Mouse (Mus musculus) lung, postnatal 0 days (tissue): ENCODE measurements around the gene Bbx. TPM values are rescaled to one million over a fixed set of nuclear protein-coding genes. Genes with fewer than 3 reads are reported as not detected.

Source experiments
- ATAC-seq: fragments of 200-750 bp; cut with Nextera tagmentation; 2 replicates; pipeline ENCODE4 v1.8.0; 2017; ENCODE audit warnings: moderate library complexity
- DNase-seq: peaks from one replicate; pipeline ENCODE4 v3.0.0-alpha.2; 2016; ENCODE audit warnings: low spot score
- H3K27ac ChIP-seq: fragments of 300-500 bp; sonication (generic); 2 replicates; pipeline ENCODE4 v1.5.1; 2014; ENCODE audit warnings: antibody characterized with exemption, mild to moderate bottlenecking, low read length, mixed read lengths
- H3K27me3 ChIP-seq: fragments of 300-500 bp; sonication (generic); replicated peaks from 2 replicates; pipeline ENCODE4 v1.6.1; 2014; ENCODE audit warnings: low read length, mixed read lengths; ENCODE audit not compliant: insufficient read depth
- H3K36me3 ChIP-seq: fragments of 300-500 bp; sonication (generic); 2 replicates; pipeline ENCODE4 v1.6.1; 2014; ENCODE audit warnings: low read length, mixed read lengths; ENCODE audit not compliant: insufficient read depth
- H3K4me1 ChIP-seq: fragments of 300-500 bp; sonication (generic); 2 replicates; pipeline ENCODE4 v1.6.1; 2014; ENCODE audit warnings: antibody characterized with exemption, low read depth, low read length, mixed read lengths; ENCODE audit not compliant: insufficient read depth
- H3K4me2 ChIP-seq: fragments of 300-500 bp; sonication (generic); replicated peaks from 2 replicates; pipeline ENCODE4 v1.6.1; 2014; ENCODE audit warnings: low read depth, mild to moderate bottlenecking, low read length, moderate library complexity, mixed read lengths
- H3K4me3 ChIP-seq: fragments of 300-500 bp; sonication (generic); 2 replicates; pipeline ENCODE4 v1.5.1; 2014; ENCODE audit warnings: low read depth, low read length
- H3K9ac ChIP-seq: fragments of 300-500 bp; sonication (generic); replicated peaks from 2 replicates; pipeline ENCODE4 v1.6.1; 2014; ENCODE audit warnings: low read depth, mild to moderate bottlenecking
- H3K9me3 ChIP-seq: fragments of 300-500 bp; sonication (generic); 2 replicates; pipeline ENCODE4 v1.6.1; 2016; ENCODE audit warnings: low read length, mixed read lengths
- CTCF ChIP-seq: IDR thresholded peaks from 2 replicates; pipeline ENCODE4 v1.5.1; 2016; ENCODE audit warnings: antibody characterized with exemption, mild to moderate bottlenecking
- EP300 ChIP-seq: IDR thresholded peaks from 2 replicates; pipeline ENCODE4 v1.6.1; 2016; ENCODE audit warnings: antibody characterized with exemption, mild to moderate bottlenecking, control low read depth
- WGBS: fragments of 180-500 bp; shearing (Covaris S2); extraction: QIAGEN DNeasy Blood & Tissue Kit; methylation state at CpG from one replicate; pipeline ENCODE4 v1.1.7; 2014; 5-methylcytosine and 5-hydroxymethylcytosine counted together
- polyA plus RNA-seq: library from polyadenylated mRNA; unstranded; fragments of >200 nt; fragmentation: Nextera tagmentation; extraction: Ambion mirVana; gene quantifications from 2 replicates; pipeline ENCODE4 v1.2.1, GENCODE M21; 2015

Bbx gene
- polyA plus RNA-seq, 1 experiment from 2014 or later: 25.2 TPM

GRCm38 (mm10) chr16:50311588-50311987, 120.6 kb downstream of the Bbx start:
- H3K27me3 ChIP-seq: no peaks in the 10 kb centered on the region
- H3K9ac ChIP-seq: no peak overlapping the region
- 0 out of 2 replicates have a peak, but pooled peaks cover 3% of the 10 kb centered on the region for H3K4me1 ChIP-seq
- H3K4me2 ChIP-seq: no peak overlapping the region
- H3K9me3 ChIP-seq: no peaks in the 10 kb centered on the region
- H3K36me3 ChIP-seq: no peaks in the 10 kb centered on the region
- DNase-seq: no peak
- WGBS: 73% methylated on average over 4 of the region's 4 CpGs
- no peak for TF ChIP-seq CTCF
- TF ChIP-seq EP300: no peak
- no peak overlapping the region for H3K4me3 ChIP-seq
- H3K27ac ChIP-seq: no peak overlapping the region
- ATAC-seq: no peak

- 34% methylated on average over 9 of the region's 9 CpGs for WGBS
- no peak for TF ChIP-seq CTCF
- peak; percentile 56 for TF ChIP-seq EP300
- H3K4me2 ChIP-seq: no peak overlapping the region
Observed at GRCm38 (mm10) chr16:50309411-50310042, 122.7 kb downstream of the Bbx start.

GRCm38 (mm10) chr16:50308256-50308655, 123.9 kb downstream of the Bbx start:
- Histone ChIP-seq H3K4me1 (0 out of 2 replicates have a peak, but pooled peaks cover 3% of the 10 kb centered on the region), H3K9ac (no peak overlapping the region), H3K9me3 (no peaks in the 10 kb centered on the region), H3K4me3 (no peak overlapping the region), H3K27ac (no peak overlapping the region), H3K27me3 (no peaks in the 10 kb centered on the region), H3K36me3 (no peaks in the 10 kb centered on the region), H3K4me2 (no peak overlapping the region)
- DNase-seq (no peak), ATAC-seq (no peak)
- WGBS: 76% methylated on average over 6 of the region's 6 CpGs
- no peak for TF ChIP-seq CTCF
- no peak for TF ChIP-seq EP300

More at GRCm38 (mm10) chr16:50309411-50310042, 122.7 kb downstream of the Bbx start:
- ATAC-seq: peak; percentile 92
- Histone ChIP-seq H3K4me1 (0 out of 2 replicates have a peak, but pooled peaks cover 3% of the 10 kb centered on the region), H3K9ac (no peak overlapping the region), H3K4me3 (no peak overlapping the region), H3K27ac (0 out of 2 replicates have a peak overlapping the region, but pooled peaks have one; percentile 14), H3K27me3 (no peaks in the 10 kb centered on the region), H3K9me3 (no peaks in the 10 kb centered on the region), H3K36me3 (no peaks in the 10 kb centered on the region)
- DNase-seq: peak; percentile 85

- Histone ChIP-seq H3K36me3 (no peaks in the 10 kb centered on the region), H3K27me3 (no peaks in the 10 kb centered on the region), H3K4me1 (0 out of 2 replicates have a peak, but pooled peaks cover 3% of the 10 kb centered on the region), H3K9me3 (no peaks in the 10 kb centered on the region), H3K9ac (no peak overlapping the region), H3K27ac (no peak overlapping the region), H3K4me3 (no peak overlapping the region), H3K4me2 (no peak overlapping the region)
- ATAC-seq (no peak), DNase-seq (no peak)
- TF ChIP-seq EP300: no peak
- TF ChIP-seq CTCF: no peak
- WGBS: 78% methylated on average over 4 of the region's 4 CpGs
Observed at GRCm38 (mm10) chr16:50307231-50307630, 125.0 kb downstream of the Bbx start.

- no peaks in the 10 kb centered on the region for H3K27me3 ChIP-seq
- no peak overlapping the region for H3K4me2 ChIP-seq
- DNase-seq (peak; percentile 72), ATAC-seq (no peak)
- 0 out of 2 replicates have a peak, but pooled peaks cover 3% of the 10 kb centered on the region for H3K4me1 ChIP-seq
- H3K36me3 ChIP-seq: no peaks in the 10 kb centered on the region
- H3K9me3 ChIP-seq: no peaks in the 10 kb centered on the region
- H3K27ac ChIP-seq: no peak overlapping the region
- no peak overlapping the region for H3K4me3 ChIP-seq
- TF ChIP-seq EP300: no peak
- peak; percentile 63 for TF ChIP-seq CTCF
- H3K9ac ChIP-seq: no peak overlapping the region
Observed at GRCm38 (mm10) chr16:50306727-50307126, 125.5 kb downstream of the Bbx start.

- WGBS: 66% methylated on average over 6 of the region's 6 CpGs
- TF ChIP-seq CTCF (no peak), EP300 (no peak)
- H3K36me3 ChIP-seq: no peaks in the 10 kb centered on the region
- no peak overlapping the region for H3K27ac ChIP-seq
- ATAC-seq (no peak), DNase-seq (no peak)
- no peaks in the 10 kb centered on the region for H3K27me3 ChIP-seq
- no peak overlapping the region for H3K9ac ChIP-seq
- 0 out of 2 replicates have a peak, but pooled peaks cover 3% of the 10 kb centered on the region for H3K4me1 ChIP-seq
- H3K9me3 ChIP-seq: no peaks in the 10 kb centered on the region
- H3K4me3 ChIP-seq: no peak overlapping the region
- H3K4me2 ChIP-seq: no peak overlapping the region
Observed at GRCm38 (mm10) chr16:50305156-50305555, 127.0 kb downstream of the Bbx start.
